Mouse (Mus musculus) spleen, adult 2 months (tissue): Measurements from ENCODE around the gene Limd1. TPM values are rescaled to one million over a fixed set of nuclear protein-coding genes. Genes with fewer than 3 reads are reported as not detected.

Source experiments
- DNase-seq, 2 experiments: peaks; one replicate each; pipeline versions ENCODE4 v3.0.0 to v3.0.0-alpha.2; 2012 to 2021; ENCODE audit warnings: low spot score in 2 of 2, low read depth in 1 of 2
- H3K27ac ChIP-seq: fragments of 200-500 bp; 2 replicates; pipeline ENCODE4 v1.5.1; 2012; ENCODE audit warnings: low read length, inconsistent platforms; ENCODE audit not compliant: insufficient read depth
- H3K27me3 ChIP-seq: fragments of 200-500 bp; 2 replicates; pipeline ENCODE4 v1.6.1; 2012; ENCODE audit warnings: mild to moderate bottlenecking, moderate library complexity, low read length, inconsistent platforms; ENCODE audit not compliant: control insufficient read depth, insufficient read depth
- H3K36me3 ChIP-seq: fragments of 200-500 bp; 2 replicates; pipeline ENCODE4 v1.6.1; 2012; ENCODE audit warnings: mild to moderate bottlenecking, low read length, inconsistent platforms; ENCODE audit not compliant: control insufficient read depth, insufficient read depth
- H3K4me1 ChIP-seq: fragments of 200-500 bp; 2 replicates; pipeline ENCODE4 v1.6.1; 2011; ENCODE audit warnings: inconsistent platforms; ENCODE audit not compliant: control insufficient read depth, insufficient read depth, insufficient read length
- H3K4me3 ChIP-seq: fragments of 200-500 bp; 2 replicates; pipeline ENCODE4 v1.5.1; 2011; ENCODE audit warnings: mild to moderate bottlenecking, inconsistent platforms; ENCODE audit not compliant: insufficient read depth, insufficient read length; ENCODE audit errors: extremely low read depth
- CTCF ChIP-seq: fragments of 200-500 bp; IDR thresholded peaks from 2 replicates; pipeline ENCODE4 v1.5.1; 2011; ENCODE audit warnings: mild to moderate bottlenecking, inconsistent platforms; ENCODE audit not compliant: insufficient read depth, insufficient read length, insufficient replicate concordance; ENCODE audit errors: extremely low read depth
- POLR2A ChIP-seq: fragments of 200-500 bp; IDR thresholded peaks from 2 replicates; pipeline ENCODE4 v1.6.1; 2011; ENCODE audit warnings: low read depth, low read length, inconsistent platforms
- WGBS: fragments of 180-500 bp; shearing (Covaris S2); methylation state at CpG from one replicate; pipeline ENCODE4 v1.1.7; 2018; 5-methylcytosine and 5-hydroxymethylcytosine counted together
- polyA plus RNA-seq: library from polyadenylated mRNA; depleted of rRNA; stranded (reverse); fragments of >200 nt; gene quantifications from 2 replicates; pipeline ENCODE4 v1.2.3, GENCODE M21; 2012

Limd1 gene
- polyA plus RNA-seq, 1 experiment: 45.1 TPM

DNA sequence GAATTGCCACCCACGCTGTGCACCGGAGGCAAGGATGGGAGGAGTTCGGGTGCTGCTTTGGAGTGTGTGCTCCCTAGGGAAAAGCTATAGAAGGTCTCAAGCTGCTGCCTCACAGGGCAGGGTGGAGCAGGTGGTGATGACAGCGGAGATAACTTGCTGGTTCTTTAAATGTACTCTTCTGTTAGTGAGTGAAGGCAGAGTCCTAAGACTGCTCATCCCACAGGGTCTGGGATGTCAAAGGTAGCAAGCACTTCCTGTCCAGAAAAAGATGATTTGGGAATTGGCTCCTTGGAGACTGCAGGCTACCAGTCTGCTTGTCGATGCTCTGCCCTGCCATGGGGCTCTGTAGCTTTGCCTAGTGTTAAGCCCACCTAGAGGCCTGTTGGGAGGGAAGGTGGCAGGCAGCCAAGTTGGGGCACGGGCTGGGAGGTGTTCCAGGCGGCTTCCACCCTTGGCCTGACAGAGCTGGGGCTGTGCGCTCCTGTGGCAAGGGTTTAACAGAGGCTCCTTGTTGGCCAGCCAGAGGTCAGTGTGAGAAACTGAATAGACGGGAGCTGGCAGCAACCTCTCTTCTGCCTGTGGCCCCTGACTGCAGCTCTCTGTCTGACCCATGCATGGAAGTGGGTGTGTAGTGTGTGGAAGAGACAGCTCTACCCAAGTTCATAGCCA, 13.5 kb downstream of the Limd1 start:
- Histone ChIP-seq H3K4me3 (no peak overlapping the region), H3K27ac (no peak overlapping the region; the same call in 1 of the 2 replicates), H3K27me3 (no peaks in the 10 kb centered on the region), H3K4me1 (peaks cover 28% of the 10 kb centered on the region), H3K36me3 (0 out of 2 replicates have a peak, but pooled peaks cover 3% of the 10 kb centered on the region)
- 61% methylated on average over 9 of the region's 9 CpGs for WGBS
- no peak for TF ChIP-seq POLR2A
- TF ChIP-seq CTCF: no peak
- DNase-seq: no peak

DNA sequence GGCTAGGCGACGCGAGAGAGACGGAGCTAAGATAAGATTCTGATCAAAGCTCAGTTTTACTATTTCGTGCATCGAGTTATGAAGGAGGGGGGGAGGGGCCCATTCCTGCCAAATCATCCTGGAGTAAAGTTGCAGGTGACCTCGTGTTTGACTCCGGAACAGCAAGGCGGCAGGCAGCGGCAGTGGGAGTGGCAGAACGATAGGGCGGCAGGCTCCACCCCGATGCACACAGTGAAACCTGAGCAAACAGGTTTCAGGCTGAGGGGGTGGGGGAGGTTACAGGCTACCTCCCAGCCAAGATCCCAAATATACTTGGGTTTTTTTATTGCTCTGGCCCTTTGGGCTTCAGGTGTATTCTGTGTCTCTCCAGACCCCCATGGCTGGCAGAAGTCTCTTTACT, 18.2 kb downstream of the Limd1 start:
- no peak for TF ChIP-seq POLR2A
- no peak for TF ChIP-seq CTCF
- Histone ChIP-seq H3K27me3 (no peaks in the 10 kb centered on the region), H3K27ac (no peak overlapping the region), H3K4me3 (no peak overlapping the region), H3K4me1 (peaks cover 16% of the 10 kb centered on the region; the same call in 1 of the 2 replicates), H3K36me3 (peaks cover 6% of the 10 kb centered on the region)
- 82% methylated on average over 13 of the region's 13 CpGs for WGBS
- DNase-seq: no peak

DNA sequence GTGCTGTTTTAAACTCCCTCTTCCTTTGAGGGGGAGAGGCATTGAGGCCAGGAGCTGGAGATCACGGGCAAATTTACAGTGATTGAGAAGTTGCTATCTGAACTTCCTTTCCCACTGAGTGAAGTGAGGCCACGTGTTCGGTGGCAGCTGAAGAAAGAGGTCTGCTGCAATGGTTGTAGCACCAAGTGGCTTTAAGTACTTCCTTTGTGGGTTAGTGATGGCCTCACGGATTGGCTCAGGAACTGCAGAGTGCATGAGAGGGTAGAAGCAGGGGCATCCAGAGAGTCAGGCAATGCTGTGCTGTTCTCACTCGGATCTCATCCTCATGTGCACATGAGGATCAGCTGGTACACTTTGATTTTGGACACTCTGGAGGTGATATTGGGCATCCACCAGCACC, 19.4 kb downstream of the Limd1 start:
- Histone ChIP-seq H3K27ac (no peak overlapping the region), H3K4me1 (peaks cover 9% of the 10 kb centered on the region; the same call in 1 of the 2 replicates), H3K27me3 (no peaks in the 10 kb centered on the region), H3K4me3 (no peak overlapping the region), H3K36me3 (peaks cover 11% of the 10 kb centered on the region)
- WGBS: 16% methylated on average over 5 of the region's 5 CpGs
- DNase-seq: peak in 1 of 2 experiments; percentile 23
- TF ChIP-seq POLR2A: no peak
- TF ChIP-seq CTCF: no peak

DNA sequence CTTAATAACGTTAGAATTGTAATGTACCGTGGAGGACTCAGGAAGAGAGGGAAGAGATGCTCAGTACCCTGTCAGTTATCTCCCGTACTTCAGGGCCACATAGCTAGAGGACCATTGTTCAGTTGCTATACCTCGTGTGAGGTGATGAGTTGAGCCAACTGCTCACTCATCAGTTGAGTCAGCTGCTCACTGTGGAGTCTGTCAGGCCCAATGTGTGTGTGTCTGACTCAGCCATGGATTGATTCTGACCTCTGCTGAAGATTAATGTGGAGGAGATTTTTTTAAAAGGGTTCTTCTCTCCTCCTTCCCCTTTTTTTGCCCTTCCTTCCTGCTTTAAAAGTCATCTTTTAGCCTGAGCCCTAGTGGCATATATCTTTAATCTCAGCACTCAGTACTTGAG, 22.0 kb downstream of the Limd1 start:
- TF ChIP-seq POLR2A (no peak), CTCF (no peak)
- Histone ChIP-seq H3K36me3 (peaks cover 18% of the 10 kb centered on the region), H3K4me3 (no peak overlapping the region), H3K27me3 (no peaks in the 10 kb centered on the region), H3K4me1 (peaks cover 16% of the 10 kb centered on the region; the same call in 1 of the 2 replicates), H3K27ac (no peak overlapping the region)
- 85% methylated on average over 4 of the region's 4 CpGs for WGBS
- no peak for DNase-seq

DNA sequence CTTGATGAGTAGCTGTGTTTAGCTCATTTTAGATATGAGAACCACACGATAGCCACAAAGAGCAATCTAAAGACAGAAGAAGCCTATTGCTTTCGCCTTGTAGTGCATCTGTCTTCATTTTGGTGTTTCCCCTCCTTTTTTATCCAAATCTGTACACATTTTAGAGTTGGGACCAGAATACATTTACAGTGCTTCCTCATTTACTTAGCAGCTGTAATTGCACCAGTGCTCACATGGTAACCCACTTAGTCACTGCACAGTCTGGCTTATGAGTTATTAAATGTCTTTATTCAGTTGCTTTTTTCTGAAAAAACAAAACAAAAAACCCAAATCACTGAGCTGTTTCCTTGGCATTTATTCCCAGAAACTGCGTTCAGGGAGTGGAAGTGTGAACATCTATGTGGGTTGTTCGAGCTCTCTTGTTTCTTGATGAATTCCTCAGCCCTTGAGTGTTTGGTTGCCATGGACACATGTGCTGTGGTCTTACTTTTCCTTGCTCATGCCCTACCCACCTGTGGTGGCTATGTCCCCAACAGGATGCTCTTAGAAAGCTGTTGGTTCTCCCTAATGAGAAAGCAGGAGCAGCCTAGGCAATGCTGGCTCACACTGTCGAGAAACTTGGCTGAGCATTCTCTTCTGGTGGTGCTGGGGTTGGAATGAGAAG, 24.8 kb downstream of the Limd1 start:
- Histone ChIP-seq H3K36me3 (peaks cover 19% of the 10 kb centered on the region), H3K4me1 (peaks cover 7% of the 10 kb centered on the region; the same call in 1 of the 2 replicates), H3K4me3 (no peak overlapping the region), H3K27me3 (no peaks in the 10 kb centered on the region), H3K27ac (peak overlapping the region; percentile 13; the same call in 1 of the 2 replicates)
- no peak for DNase-seq
- TF ChIP-seq POLR2A: no peak
- no peak for TF ChIP-seq CTCF
- WGBS: 84% methylated on average over 5 of the region's 5 CpGs

DNA sequence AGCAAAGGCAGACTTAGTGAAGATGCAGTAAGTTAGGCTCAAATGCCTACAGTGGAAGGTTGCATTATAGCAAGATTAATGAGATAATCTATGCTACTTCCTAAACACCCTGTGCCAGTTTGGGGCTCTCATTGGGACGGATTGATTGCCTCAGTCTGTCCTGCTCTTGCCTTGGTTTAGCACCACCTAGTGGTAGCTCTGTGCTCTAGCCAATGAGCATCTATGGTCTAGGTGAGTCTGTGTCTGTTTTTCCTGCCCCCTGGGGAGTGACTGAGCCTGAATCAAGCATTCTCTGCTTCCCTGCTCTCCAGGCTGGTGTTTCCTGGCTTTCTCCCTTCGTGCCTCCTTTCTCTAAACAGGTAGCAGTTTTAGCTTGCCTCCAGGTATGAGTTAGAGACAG, 25.8 kb downstream of the Limd1 start:
- peak in 1 of 2 experiments; percentile 60 for DNase-seq
- TF ChIP-seq POLR2A (no peak), CTCF (peak; percentile 74; the same call in 1 of the 2 replicates)
- Histone ChIP-seq H3K27me3 (no peaks in the 10 kb centered on the region), H3K4me1 (peaks cover 10% of the 10 kb centered on the region), H3K27ac (no peak overlapping the region), H3K4me3 (no peak overlapping the region), H3K36me3 (peaks cover 21% of the 10 kb centered on the region)
- 21% methylated on average over 2 of the region's 2 CpGs for WGBS

DNA sequence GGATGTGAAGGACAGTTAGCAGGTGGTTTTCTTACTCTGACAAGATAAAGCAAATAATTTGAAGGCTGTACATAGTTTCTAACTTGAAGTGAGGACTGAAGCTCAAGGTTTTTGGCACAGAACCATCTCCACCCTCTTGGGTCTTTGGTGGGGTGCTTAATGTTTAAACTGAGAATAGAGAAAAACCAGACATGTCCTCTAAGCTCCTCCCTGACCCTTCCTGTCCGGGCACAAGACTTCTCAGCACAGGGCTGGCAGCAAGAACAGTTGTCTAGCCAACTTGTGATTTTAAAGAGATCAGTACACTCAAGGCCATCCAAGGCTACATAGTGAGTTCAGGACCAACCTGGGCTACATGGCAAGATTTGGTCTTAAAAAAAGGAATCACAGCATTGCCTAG, 27.1 kb downstream of the Limd1 start:
- H3K4me1 ChIP-seq: peaks cover 18% of the 10 kb centered on the region

More for the DNA sequence above, 27.1 kb downstream of the Limd1 start:
- Histone ChIP-seq H3K4me3 (no peak overlapping the region), H3K27me3 (no peaks in the 10 kb centered on the region), H3K36me3 (peaks cover 20% of the 10 kb centered on the region), H3K27ac (no peak overlapping the region)
- 76% methylated on average over 1 of the region's 1 CpGs for WGBS
- DNase-seq: no peak
- TF ChIP-seq POLR2A: no peak
- no peak for TF ChIP-seq CTCF
